Mouse (Mus musculus): Measurements from ENCODE around the gene E130116L18Rik. TPM values are rescaled to one million over a fixed set of nuclear protein-coding genes. Genes with fewer than 3 reads are reported as not detected.
"Not testable (repeated sequence)": the region's sequence is repeated elsewhere in the genome, so short reads cannot be mapped to it uniquely, and the experiment has no call there.

The E130116L18Rik gene
- total RNA-seq, 1 experiment = not detected

DNA sequence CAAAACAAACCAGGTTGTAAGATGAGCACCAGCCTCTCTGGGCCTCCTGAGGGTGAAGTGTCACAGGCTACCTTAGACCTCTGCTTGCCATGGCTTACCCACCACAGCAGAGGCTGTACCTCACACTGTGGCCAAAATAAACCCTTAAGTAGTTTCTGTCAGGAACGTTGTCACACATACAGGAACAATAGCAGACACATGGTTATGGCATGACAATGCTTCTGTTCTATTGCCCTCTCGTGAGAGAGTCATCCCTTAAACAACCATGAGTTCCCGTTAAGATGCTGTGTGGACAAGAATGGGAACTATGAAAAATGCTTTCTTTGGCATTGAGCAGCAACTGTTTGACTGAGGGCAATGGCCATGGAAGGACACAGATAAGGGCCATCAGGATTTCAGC is 1.3 kb downstream of the E130116L18Rik start, which contains the start of gene Galnt11:
Galnt11 (plus strand) TSS at position 301 of the 400 bp plus-strand sequence.
- no peak for DNase-seq (ENCODE audit: low read depth, low spot score)
- no peaks in the 10 kb centered on the region for H3K9me3 ChIP-seq (ENCODE audit: control insufficient read depth, insufficient read depth, low read depth, low read length)
- in situ Hi-C loops (cut with MboI; ENCODE audit: low sequenced_read_pairs in 2 of 2, unreplicated experiment in 2 of 2) = no loop called here
- H3K4me1 ChIP-seq (ENCODE audit: control insufficient read depth in 2 of 2, insufficient read depth in 2 of 2, low read length in 2 of 2, poor library complexity in 1 of 2) = 0 out of 4 replicates have a peak, but pooled peaks cover 0 to 2% of the 10 kb centered on the region in 2 experiments
- TF ChIP-seq ZNF384 (IDR thresholded peaks at IDR 0.05; ENCODE audit: low read depth, low read length) (no peak), CHD2 (IDR thresholded peaks at IDR 0.05; ENCODE audit: low read depth, low read length) (no peak), HCFC1 (IDR thresholded peaks at IDR 0.05; ENCODE audit: borderline replicate concordance, insufficient read depth, low read length) (no peak), MAFK (IDR thresholded peaks at IDR 0.05; ENCODE audit: insufficient read depth, low read depth, low read length) (no peak), ZC3H11A (IDR thresholded peaks at IDR 0.05; ENCODE audit: borderline replicate concordance, low read depth, low read length) (no peak)
- no peak within 1 kb of the TSS for H3K27ac ChIP-seq (ENCODE audit: insufficient read depth, low read depth, low read length, poor library complexity, severe bottlenecking)
- peak within 1 kb of the TSS; percentile 72 for H3K9ac ChIP-seq (ENCODE audit: insufficient read depth, low read depth, low read length, poor library complexity, severe bottlenecking)
- no peaks in the 10 kb centered on the region for H3K36me3 ChIP-seq (ENCODE audit: control insufficient read depth, insufficient read depth, low read length, poor library complexity, severe bottlenecking)
- H3K4me3 ChIP-seq (ENCODE audit: insufficient read depth in 1 of 2, low read depth in 1 of 2, low read length in 2 of 2, poor library complexity in 1 of 2, severe bottlenecking in 1 of 2) = peak within 1 kb of the TSS; percentile 71 to 76

DNA sequence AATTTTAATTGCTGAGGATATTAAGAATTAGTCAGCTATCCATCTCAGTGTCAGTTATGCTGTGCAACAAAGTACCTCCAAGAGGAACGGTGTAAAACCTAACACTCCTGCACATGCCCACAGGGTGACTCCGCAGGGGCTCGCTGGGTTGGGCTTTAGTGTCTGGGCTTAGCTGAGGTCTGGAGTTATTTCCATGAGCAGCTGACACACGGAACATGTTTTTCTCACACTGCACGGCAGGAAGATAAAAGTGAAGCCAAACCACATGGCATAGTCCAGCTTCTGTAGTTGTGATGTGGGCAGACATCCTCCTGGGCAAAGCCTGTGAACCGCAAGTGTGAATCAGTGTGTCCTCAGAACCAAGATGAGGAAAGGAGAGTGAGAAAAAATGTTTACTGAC is 7.9 kb downstream of the E130116L18Rik start:
- no peak for TF ChIP-seq CHD2 (IDR thresholded peaks at IDR 0.05; ENCODE audit: low read depth, low read length)
- TF ChIP-seq MAFK (IDR thresholded peaks at IDR 0.05; ENCODE audit: insufficient read depth, low read depth, low read length) = no peak
- no peak for TF ChIP-seq ZNF384 (IDR thresholded peaks at IDR 0.05; ENCODE audit: low read depth, low read length)
- no peak for TF ChIP-seq ZC3H11A (IDR thresholded peaks at IDR 0.05; ENCODE audit: borderline replicate concordance, low read depth, low read length)
- TF ChIP-seq HCFC1 (IDR thresholded peaks at IDR 0.05; ENCODE audit: borderline replicate concordance, insufficient read depth, low read length) = no peak
- Histone ChIP-seq H3K27ac (ENCODE audit: insufficient read depth, low read depth, low read length, poor library complexity, severe bottlenecking) (no peak overlapping the region), H3K4me1 (ENCODE audit: control insufficient read depth in 2 of 2, insufficient read depth in 2 of 2, low read length in 2 of 2, poor library complexity in 1 of 2) (no peaks in the 10 kb centered on the region), H3K9ac (ENCODE audit: insufficient read depth, low read depth, low read length, poor library complexity, severe bottlenecking) (no peak overlapping the region), H3K36me3 (ENCODE audit: control insufficient read depth, insufficient read depth, low read length, poor library complexity, severe bottlenecking) (no peaks in the 10 kb centered on the region), H3K4me3 (ENCODE audit: insufficient read depth in 1 of 2, low read depth in 1 of 2, low read length in 2 of 2, poor library complexity in 1 of 2, severe bottlenecking in 1 of 2) (no peak overlapping the region), H3K9me3 (ENCODE audit: control insufficient read depth, insufficient read depth, low read depth, low read length) (no peaks in the 10 kb centered on the region)
- in situ Hi-C loops (cut with MboI; ENCODE audit: low sequenced_read_pairs in 2 of 2, unreplicated experiment in 2 of 2) = no loop called here
- DNase-seq (ENCODE audit: low read depth, low spot score) = no peak

DNA sequence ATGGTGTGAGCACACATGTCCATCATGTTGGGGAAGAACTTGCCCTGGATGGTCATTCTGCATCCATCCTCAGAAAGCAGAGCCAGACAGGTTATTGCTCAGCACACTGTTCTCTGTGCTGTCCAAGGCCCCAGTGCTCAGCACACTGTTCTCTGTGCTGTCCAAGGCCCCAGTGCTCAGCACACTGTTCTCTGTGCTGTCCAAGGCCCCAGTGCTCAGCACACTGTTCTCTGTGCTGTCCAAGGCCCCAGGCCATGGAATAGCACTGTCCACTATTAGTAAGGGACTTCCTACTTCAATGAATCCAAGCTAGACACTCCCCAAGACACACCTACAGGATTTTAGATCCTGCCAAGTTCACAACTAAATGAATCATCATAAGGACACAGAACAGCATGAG is 9.7 kb downstream of the E130116L18Rik start:
- H3K36me3 ChIP-seq (ENCODE audit: control insufficient read depth, insufficient read depth, low read length, poor library complexity, severe bottlenecking); H3K27ac ChIP-seq (ENCODE audit: insufficient read depth, low read depth, low read length, poor library complexity, severe bottlenecking); in situ Hi-C loops (cut with MboI; ENCODE audit: low sequenced_read_pairs in 2 of 2, unreplicated experiment in 2 of 2); H3K9me3 ChIP-seq (ENCODE audit: control insufficient read depth, insufficient read depth, low read depth, low read length); H3K4me1 ChIP-seq (ENCODE audit: control insufficient read depth in 2 of 2, insufficient read depth in 2 of 2, low read length in 2 of 2, poor library complexity in 1 of 2); DNase-seq (ENCODE audit: low read depth, low spot score); H3K9ac ChIP-seq (ENCODE audit: insufficient read depth, low read depth, low read length, poor library complexity, severe bottlenecking); H3K4me3 ChIP-seq (ENCODE audit: insufficient read depth in 1 of 2, low read depth in 1 of 2, low read length in 2 of 2, poor library complexity in 1 of 2, severe bottlenecking in 1 of 2): not testable (repeated sequence)

DNA sequence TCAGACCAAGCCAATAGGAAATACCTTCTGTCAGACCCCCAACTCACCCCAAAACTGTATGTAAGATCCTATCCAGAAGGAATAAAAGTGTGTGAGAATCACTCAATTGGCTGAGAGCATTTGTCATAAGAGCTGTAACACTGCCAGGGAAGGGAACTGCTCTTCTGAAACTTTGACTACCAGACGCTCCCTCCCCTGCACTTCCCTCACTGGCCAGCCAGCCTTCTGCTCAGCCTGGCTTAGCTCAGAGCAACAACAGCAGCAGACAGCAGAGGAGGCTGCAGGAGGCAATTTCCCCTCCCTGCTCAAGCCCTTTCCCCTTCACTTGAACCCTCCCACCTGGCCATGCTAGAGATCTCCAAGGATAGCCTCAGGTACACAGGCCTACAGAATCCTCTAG is 11.1 kb downstream of the E130116L18Rik start:
- in situ Hi-C loops (cut with MboI; ENCODE audit: low sequenced_read_pairs in 2 of 2, unreplicated experiment in 2 of 2) = no loop called here
- Histone ChIP-seq H3K9me3 (ENCODE audit: control insufficient read depth, insufficient read depth, low read depth, low read length) (no peaks in the 10 kb centered on the region), H3K4me1 (ENCODE audit: control insufficient read depth in 2 of 2, insufficient read depth in 2 of 2, low read length in 2 of 2, poor library complexity in 1 of 2) (no peaks in the 10 kb centered on the region), H3K27ac (ENCODE audit: insufficient read depth, low read depth, low read length, poor library complexity, severe bottlenecking) (no peak overlapping the region), H3K9ac (ENCODE audit: insufficient read depth, low read depth, low read length, poor library complexity, severe bottlenecking) (no peak overlapping the region), H3K36me3 (ENCODE audit: control insufficient read depth, insufficient read depth, low read length, poor library complexity, severe bottlenecking) (no peaks in the 10 kb centered on the region), H3K4me3 (ENCODE audit: insufficient read depth in 1 of 2, low read depth in 1 of 2, low read length in 2 of 2, poor library complexity in 1 of 2, severe bottlenecking in 1 of 2) (no peak overlapping the region)
- DNase-seq (ENCODE audit: low read depth, low spot score) = no peak
- TF ChIP-seq MAFK (IDR thresholded peaks at IDR 0.05; ENCODE audit: insufficient read depth, low read depth, low read length) = no peak
- no peak for TF ChIP-seq ZNF384 (IDR thresholded peaks at IDR 0.05; ENCODE audit: low read depth, low read length)
- no peak for TF ChIP-seq HCFC1 (IDR thresholded peaks at IDR 0.05; ENCODE audit: borderline replicate concordance, insufficient read depth, low read length)
- TF ChIP-seq CHD2 (IDR thresholded peaks at IDR 0.05; ENCODE audit: low read depth, low read length) = no peak
- TF ChIP-seq ZC3H11A (IDR thresholded peaks at IDR 0.05; ENCODE audit: borderline replicate concordance, low read depth, low read length) = no peak

DNA sequence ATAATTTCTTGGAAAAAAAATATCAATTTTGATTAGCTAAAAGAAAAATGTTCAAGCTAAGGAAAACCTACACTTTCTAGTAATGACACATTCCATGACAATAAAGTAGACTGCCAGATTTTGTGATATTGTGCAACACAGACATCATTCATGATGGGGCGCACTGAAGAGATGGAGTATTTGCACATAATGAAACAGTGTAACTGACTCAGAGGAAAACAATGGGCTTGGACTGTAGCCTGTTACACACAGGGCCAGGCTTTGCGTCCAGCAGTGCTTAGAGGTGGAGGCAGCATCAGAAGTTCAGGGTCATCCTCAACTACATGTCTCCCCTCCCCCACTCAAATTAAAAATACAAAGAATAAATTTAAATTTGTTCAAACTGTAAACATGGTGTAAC is 32.4 kb downstream of the E130116L18Rik start:
- in situ Hi-C loops (cut with MboI; ENCODE audit: low sequenced_read_pairs in 2 of 2, unreplicated experiment in 2 of 2) = no loop called here
- Histone ChIP-seq H3K4me1 (ENCODE audit: control insufficient read depth in 2 of 2, insufficient read depth in 2 of 2, low read length in 2 of 2, poor library complexity in 1 of 2) (no peaks in the 10 kb centered on the region), H3K36me3 (ENCODE audit: control insufficient read depth, insufficient read depth, low read length, poor library complexity, severe bottlenecking) (no peaks in the 10 kb centered on the region), H3K27ac (ENCODE audit: insufficient read depth, low read depth, low read length, poor library complexity, severe bottlenecking) (no peak overlapping the region), H3K9me3 (ENCODE audit: control insufficient read depth, insufficient read depth, low read depth, low read length) (no peaks in the 10 kb centered on the region), H3K4me3 (ENCODE audit: insufficient read depth in 1 of 2, low read depth in 1 of 2, low read length in 2 of 2, poor library complexity in 1 of 2, severe bottlenecking in 1 of 2) (no peak overlapping the region), H3K9ac (ENCODE audit: insufficient read depth, low read depth, low read length, poor library complexity, severe bottlenecking) (no peak overlapping the region)
- no peak for DNase-seq (ENCODE audit: low read depth, low spot score)
- TF ChIP-seq HCFC1 (IDR thresholded peaks at IDR 0.05; ENCODE audit: borderline replicate concordance, insufficient read depth, low read length) (no peak), ZC3H11A (IDR thresholded peaks at IDR 0.05; ENCODE audit: borderline replicate concordance, low read depth, low read length) (no peak), MAFK (IDR thresholded peaks at IDR 0.05; ENCODE audit: insufficient read depth, low read depth, low read length) (no peak), ZNF384 (IDR thresholded peaks at IDR 0.05; ENCODE audit: low read depth, low read length) (no peak), CHD2 (IDR thresholded peaks at IDR 0.05; ENCODE audit: low read depth, low read length) (no peak)
